Mouse (Mus musculus): ENCODE results near the gene Ppp1r9a.

The Ppp1r9a gene

DNA sequence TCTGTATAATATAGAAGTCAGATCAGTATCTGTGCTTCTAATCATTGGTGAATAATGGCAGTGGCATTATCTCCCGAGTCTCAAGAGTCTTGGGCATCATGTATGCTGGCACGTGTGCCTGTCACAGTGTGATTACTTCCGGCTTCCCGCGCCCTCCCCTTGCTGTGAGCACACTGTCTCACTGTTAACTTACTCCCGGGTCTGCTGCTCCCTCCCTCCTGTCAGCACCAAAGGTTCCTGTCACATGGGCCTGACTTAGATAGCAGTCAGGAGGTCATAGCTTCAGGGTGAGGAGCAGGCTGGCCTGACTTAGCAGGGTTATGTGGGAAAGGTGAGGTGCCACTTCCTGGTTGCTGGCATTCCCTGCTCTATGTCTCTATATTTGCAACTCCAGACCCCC, 201.1 kb downstream of the Ppp1r9a start:
- no peak for DNase-seq (ENCODE audit: low spot score in 2 of 2)

DNA sequence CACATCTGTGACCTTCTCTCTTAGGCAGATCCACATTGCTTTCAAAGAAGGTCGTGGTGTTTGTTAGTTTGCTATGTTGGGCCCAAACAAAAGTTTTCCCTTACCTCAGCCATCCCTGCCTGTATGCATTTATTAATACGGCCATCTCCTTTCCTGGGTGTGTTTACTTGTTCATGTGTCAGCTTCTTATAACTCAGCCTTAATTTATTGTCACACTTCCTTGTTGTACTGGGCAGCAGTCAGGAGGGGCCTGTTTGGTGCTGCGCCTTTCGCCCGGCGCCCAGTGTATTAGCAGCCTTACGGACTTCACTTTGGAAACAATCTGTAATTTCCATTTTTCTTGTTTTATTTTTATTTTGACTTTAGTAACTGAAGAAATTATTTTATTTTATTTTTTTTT, 201.5 kb downstream of the Ppp1r9a start:
- DNase-seq (ENCODE audit: low spot score in 2 of 2): no peak

- no peak for DNase-seq (ENCODE audit: low spot score in 2 of 2)
Measured at GRCm38 (mm10) chr6:5108494-5108893, 205.8 kb downstream of the Ppp1r9a start.

GRCm38 (mm10) chr6:5109925-5110714, 207.4 kb downstream of the Ppp1r9a start:
- peak; percentile 65 to 77 for DNase-seq (ENCODE audit: low spot score in 2 of 2)

DNA sequence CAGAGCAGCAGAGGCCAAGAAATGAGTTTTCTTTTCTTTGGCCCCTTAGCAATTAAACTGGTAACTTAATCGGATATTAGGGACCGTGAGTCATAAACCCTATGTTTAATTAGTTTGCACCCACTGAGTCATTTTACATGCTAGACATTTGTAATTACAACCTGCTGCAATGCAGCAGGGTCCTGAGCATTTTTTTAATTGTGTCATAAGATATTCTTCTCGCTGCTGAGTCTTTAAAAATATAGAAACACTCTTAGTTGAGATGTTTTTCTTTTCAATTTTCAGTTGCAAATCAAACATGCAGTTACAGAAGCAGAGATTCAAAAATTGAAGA, 208.0 kb downstream of the Ppp1r9a start:
- DNase-seq (ENCODE audit: low spot score in 2 of 2): no peak

- DNase-seq (ENCODE audit: low spot score in 2 of 2): no peak
Measured at GRCm38 (mm10) chr6:5113103-5113502, 210.4 kb downstream of the Ppp1r9a start.

GRCm38 (mm10) chr6:5113734-5114133, 211.0 kb downstream of the Ppp1r9a start:
- no peak for DNase-seq (ENCODE audit: low spot score in 2 of 2)

- DNase-seq (ENCODE audit: low spot score in 2 of 2): no peak
Measured at GRCm38 (mm10) chr6:5114857-5115256, 212.1 kb downstream of the Ppp1r9a start.

GRCm38 (mm10) chr6:5119181-5119910, 216.6 kb downstream of the Ppp1r9a start:
- no peak for DNase-seq (ENCODE audit: low spot score in 2 of 2)

DNA sequence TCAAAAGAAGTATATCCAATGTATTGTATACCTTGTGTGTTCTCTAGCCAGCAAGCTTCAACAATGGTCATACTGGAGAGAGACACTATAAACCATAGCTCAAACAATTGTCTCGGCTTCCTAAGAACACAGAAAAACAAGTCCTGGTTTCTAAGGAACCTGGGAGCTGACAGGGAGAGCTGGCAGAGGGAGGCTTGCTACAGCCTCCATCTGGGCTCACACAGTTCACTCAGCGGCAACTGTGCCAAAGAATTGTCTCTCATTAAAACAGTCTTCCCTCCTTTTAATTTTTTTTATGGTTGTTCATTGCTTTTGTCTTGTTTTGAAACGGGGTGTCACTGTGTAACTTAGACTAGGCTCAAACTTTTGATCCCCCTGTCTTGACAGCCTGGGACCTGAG, 217.5 kb downstream of the Ppp1r9a start:
- DNase-seq (ENCODE audit: low spot score in 2 of 2): no peak

DNA sequence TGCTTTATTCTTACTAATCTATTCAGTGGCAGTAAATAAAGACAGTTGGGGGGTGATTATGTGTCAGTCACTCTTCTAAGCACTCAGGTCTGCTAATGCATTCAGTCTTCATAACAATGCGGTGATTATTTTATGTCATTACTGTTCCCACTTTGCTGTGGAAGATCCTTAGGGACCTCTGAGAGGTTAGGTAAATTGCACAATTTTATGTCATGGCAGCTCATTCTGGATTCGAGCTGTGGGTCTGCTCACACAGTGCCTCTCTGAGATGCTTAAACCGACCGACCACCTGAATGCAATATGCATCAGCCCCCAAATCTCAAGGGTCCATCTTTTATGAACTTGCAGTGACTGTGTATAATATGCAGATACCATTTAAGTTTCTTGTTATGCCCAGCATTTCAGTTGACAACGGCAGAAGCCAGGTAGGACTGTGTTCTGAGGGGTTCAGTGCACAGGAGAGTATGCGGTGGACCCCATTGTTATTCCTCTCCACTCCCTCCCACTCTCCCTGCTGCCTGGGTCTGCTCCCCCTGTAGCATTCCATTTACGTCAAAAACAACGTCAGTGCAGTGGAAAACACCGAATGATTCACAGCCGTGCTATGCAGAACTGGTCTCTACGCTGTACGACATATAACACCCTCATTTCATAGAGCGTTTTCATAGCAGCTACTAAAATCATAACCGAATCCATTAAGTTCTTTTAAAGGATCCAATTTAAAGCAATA, 226.8 kb downstream of the Ppp1r9a start:
- no peak for DNase-seq (ENCODE audit: low spot score in 2 of 2)

DNA sequence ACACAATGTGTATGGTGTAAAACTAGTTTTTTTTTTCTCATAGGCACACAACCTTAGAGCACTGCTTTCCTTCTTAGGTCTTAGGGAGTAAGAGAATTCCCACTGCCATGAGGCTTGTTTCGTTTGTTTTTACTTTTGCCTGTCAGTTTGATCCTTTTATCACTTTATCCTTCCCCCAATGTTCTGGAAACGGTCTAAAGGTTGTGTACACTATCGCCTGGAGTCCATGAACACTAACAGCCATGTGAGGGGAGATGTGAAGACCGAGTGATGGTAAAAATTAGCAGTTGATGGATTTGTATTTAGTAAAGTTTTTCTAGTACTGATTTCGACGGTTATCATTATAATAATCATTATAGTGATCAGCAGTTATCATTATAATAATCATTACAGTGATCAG, 232.3 kb downstream of the Ppp1r9a start:
- no peak for DNase-seq (ENCODE audit: low spot score in 2 of 2)

DNA sequence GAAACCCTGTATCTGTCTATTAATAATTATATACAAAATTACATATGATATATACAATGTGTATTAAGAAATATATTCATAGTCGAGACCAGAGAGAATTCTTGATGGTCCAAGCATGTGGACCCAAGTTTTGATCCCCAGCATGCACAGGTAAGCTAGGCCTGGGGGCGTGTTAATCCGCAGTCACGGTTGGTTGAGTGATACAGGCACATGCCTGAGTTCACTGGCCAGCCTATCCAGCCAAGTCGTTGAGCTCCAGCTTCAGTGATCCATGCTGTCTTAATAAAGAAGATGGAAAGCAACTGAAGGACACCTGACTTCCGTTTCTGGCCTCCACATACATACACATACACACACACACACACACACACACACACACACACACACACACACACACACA, 233.3 kb downstream of the Ppp1r9a start:
- no peak for DNase-seq (ENCODE audit: low spot score in 2 of 2)

GRCm38 (mm10) chr6:5138875-5139631, 236.3 kb downstream of the Ppp1r9a start:
- no peak for DNase-seq (ENCODE audit: low spot score in 2 of 2)

GRCm38 (mm10) chr6:5139666-5140065, 236.9 kb downstream of the Ppp1r9a start:
- no peak for DNase-seq (ENCODE audit: low spot score in 2 of 2)

- DNase-seq (ENCODE audit: low spot score in 2 of 2): no peak
Measured at GRCm38 (mm10) chr6:5147488-5148142, 244.9 kb downstream of the Ppp1r9a start.

- DNase-seq (ENCODE audit: low spot score in 2 of 2): no peak
Measured at GRCm38 (mm10) chr6:5149941-5150340, 247.2 kb downstream of the Ppp1r9a start.

DNA sequence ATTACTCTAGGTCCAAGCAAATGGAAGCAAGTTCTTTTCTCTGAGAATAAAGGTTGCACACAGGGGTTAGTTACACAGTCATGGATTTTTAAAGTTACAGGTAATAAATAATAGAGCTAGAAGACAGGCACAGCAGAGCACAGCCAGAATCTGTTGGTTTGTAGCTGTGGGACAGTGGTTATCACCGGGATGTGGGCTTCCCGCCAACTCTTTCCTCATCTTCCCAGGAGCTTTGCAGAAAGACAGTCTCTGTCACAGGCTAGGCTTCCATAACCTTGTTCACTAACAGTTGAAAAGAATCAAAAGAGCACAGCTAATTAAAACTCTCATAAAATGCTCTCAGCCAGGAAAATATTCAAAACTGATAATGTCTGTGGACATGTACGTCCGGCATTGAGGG, 248.5 kb downstream of the Ppp1r9a start:
- no peak for DNase-seq (ENCODE audit: low spot score in 2 of 2)

GRCm38 (mm10) chr6:5152185-5152584, 249.5 kb downstream of the Ppp1r9a start:
- no peak for DNase-seq (ENCODE audit: low spot score in 2 of 2)

DNA sequence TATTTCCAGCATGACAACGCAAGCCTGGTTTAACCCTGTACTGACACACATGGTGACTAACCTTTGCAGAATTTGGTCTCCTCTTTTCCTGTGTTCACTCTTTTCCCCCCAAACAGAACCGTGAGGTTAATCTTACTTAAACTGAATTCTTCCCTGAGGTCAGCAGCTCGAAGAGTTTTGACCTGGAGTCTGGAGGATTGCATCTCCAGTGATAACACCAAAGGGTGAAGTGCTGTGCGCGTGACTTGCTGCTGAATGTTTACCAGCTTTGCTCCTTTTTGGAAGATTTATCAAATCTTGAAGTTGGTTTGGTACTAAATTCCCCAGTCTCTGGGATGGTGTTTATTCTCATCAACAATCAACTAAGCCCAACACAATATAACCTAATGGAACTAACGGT, 252.1 kb downstream of the Ppp1r9a start:
- no peak for DNase-seq (ENCODE audit: low spot score in 2 of 2)

GRCm38 (mm10) chr6:5155313-5155927, 252.7 kb downstream of the Ppp1r9a start:
- DNase-seq (ENCODE audit: low spot score in 2 of 2): no peak
